Mouse (Mus musculus): Measurements from ENCODE around the gene Slc35g3. TPM values are rescaled to one million over a fixed set of nuclear protein-coding genes. Genes with fewer than 3 reads are reported as not detected.

The Slc35g3 gene
- not detected in 2 replicates for polyA plus RNA-seq (2015; fragmentation: Nextera tagmentation; extraction: Ambion mirVana)

- Histone ChIP-seq H3K9me3 (no peaks in the 10 kb centered on the region), H3K27ac (peak within 1 kb of the TSS; percentile 99; the same call in 1 of the 2 replicates), H3K4me3 (no peak within 1 kb of the TSS), H3K36me3 (no peaks in the 10 kb centered on the region), H3K9ac (no peak within 1 kb of the TSS; the same call in 1 of the 2 replicates), H3K4me2 (no peak within 1 kb of the TSS), H3K4me1 (peaks cover 34% of the 10 kb centered on the region), H3K27me3 (no peaks in the 10 kb centered on the region)
- ATAC-seq (ENCODE audit: insufficient number of reproducible peaks, insufficient read depth, low FRiP score, low TSS enrichment, low read depth), result no peak
- WGBS, result 75% methylated on average over 1 of the region's 1 CpGs
These were observed at the start of gene Slc35g3 for GRCm38 (mm10) chr11:69761868-69762267. Gene Slc35g3 (minus strand): TSS chr11:69761968.

GRCm38 (mm10) chr11:69810280-69810679 is 48.5 kb upstream of the Slc35g3 start:
- H3K27me3 ChIP-seq, result peaks cover 14% of the 10 kb centered on the region
- no peak overlapping the region for H3K4me2 ChIP-seq
- H3K9me3 ChIP-seq, result peaks cover 3% of the 10 kb centered on the region; the same call in 1 of the 2 replicates
- ATAC-seq (ENCODE audit: insufficient number of reproducible peaks, insufficient read depth, low FRiP score, low TSS enrichment, low read depth), result no peak
- no peak overlapping the region for H3K27ac ChIP-seq
- no peak overlapping the region for H3K4me3 ChIP-seq
- H3K9ac ChIP-seq, result no peak overlapping the region
- peaks cover 3% of the 10 kb centered on the region; the same call in 1 of the 2 replicates for H3K4me1 ChIP-seq
- H3K36me3 ChIP-seq, result no peaks in the 10 kb centered on the region

- 68% methylated on average over 2 of the region's 2 CpGs for WGBS
- no peak for ATAC-seq (ENCODE audit: insufficient number of reproducible peaks, insufficient read depth, low FRiP score, low TSS enrichment, low read depth)
- Histone ChIP-seq H3K36me3 (no peaks in the 10 kb centered on the region), H3K4me3 (no peak overlapping the region), H3K9me3 (peaks cover 3% of the 10 kb centered on the region; the same call in 1 of the 2 replicates), H3K9ac (no peak overlapping the region), H3K27me3 (peaks cover 28% of the 10 kb centered on the region), H3K4me2 (no peak overlapping the region), H3K4me1 (peaks cover 29% of the 10 kb centered on the region), H3K27ac (no peak overlapping the region)
These were observed 45.9 kb upstream of the Slc35g3 start for GRCm38 (mm10) chr11:69807641-69808040.

- H3K27me3 ChIP-seq, result peaks cover 39% of the 10 kb centered on the region
- H3K4me2 ChIP-seq, result no peak overlapping the region
- WGBS, result 81% methylated on average over 4 of the region's 4 CpGs
These were observed 44.6 kb upstream of the Slc35g3 start for GRCm38 (mm10) chr11:69806378-69806777.

GRCm38 (mm10) chr11:69804972-69805909 is 43.5 kb upstream of the Slc35g3 start, which contains the start of gene Tmem102:
Gene Tmem102 (minus strand): TSS chr11:69805624.
- Histone ChIP-seq H3K4me2 (peak within 1 kb of the TSS; percentile 98), H3K27ac (no peak within 1 kb of the TSS), H3K27me3 (peaks cover 40% of the 10 kb centered on the region), H3K4me3 (peak within 1 kb of the TSS; percentile 56), H3K9ac (peak within 1 kb of the TSS; percentile 49), H3K9me3 (peaks cover 3% of the 10 kb centered on the region; the same call in 1 of the 2 replicates), H3K36me3 (no peaks in the 10 kb centered on the region), H3K4me1 (peaks cover 53% of the 10 kb centered on the region)
- 4% methylated on average over 29 of the region's 29 CpGs for WGBS
- no peak for ATAC-seq (ENCODE audit: insufficient number of reproducible peaks, insufficient read depth, low FRiP score, low TSS enrichment, low read depth)

More at GRCm38 (mm10) chr11:69806378-69806777, 44.6 kb upstream of the Slc35g3 start:
- Histone ChIP-seq H3K4me1 (peaks cover 42% of the 10 kb centered on the region), H3K27ac (no peak overlapping the region), H3K9ac (no peak overlapping the region), H3K36me3 (no peaks in the 10 kb centered on the region), H3K4me3 (no peak overlapping the region), H3K9me3 (peaks cover 3% of the 10 kb centered on the region; the same call in 1 of the 2 replicates)
- no peak for ATAC-seq (ENCODE audit: insufficient number of reproducible peaks, insufficient read depth, low FRiP score, low TSS enrichment, low read depth)

- Histone ChIP-seq H3K27ac (no peak overlapping the region), H3K36me3 (no peaks in the 10 kb centered on the region), H3K4me3 (peak overlapping the region; percentile 56), H3K4me1 (peaks cover 59% of the 10 kb centered on the region), H3K27me3 (peaks cover 40% of the 10 kb centered on the region), H3K4me2 (peak overlapping the region; percentile 98), H3K9me3 (peaks cover 3% of the 10 kb centered on the region; the same call in 1 of the 2 replicates), H3K9ac (peak overlapping the region; percentile 49; the same call in 1 of the 2 replicates)
- WGBS, result 6% methylated on average over 12 of the region's 12 CpGs
- ATAC-seq (ENCODE audit: insufficient number of reproducible peaks, insufficient read depth, low FRiP score, low TSS enrichment, low read depth), result no peak
These were observed 42.8 kb upstream of the Slc35g3 start for GRCm38 (mm10) chr11:69804652-69804940.

- peaks cover 44% of the 10 kb centered on the region for H3K27me3 ChIP-seq
- H3K4me2 ChIP-seq, result peak overlapping the region; percentile 98
- peaks cover 65% of the 10 kb centered on the region for H3K4me1 ChIP-seq
- H3K36me3 ChIP-seq, result no peaks in the 10 kb centered on the region
- 0 out of 2 replicates have a peak overlapping the region, but pooled peaks have one; percentile 39 for H3K27ac ChIP-seq
- peak overlapping the region; percentile 74 for H3K9ac ChIP-seq
- H3K4me3 ChIP-seq, result peak overlapping the region; percentile 56
- H3K9me3 ChIP-seq, result peaks cover 3% of the 10 kb centered on the region; the same call in 1 of the 2 replicates
- under 1% methylated on average over 60 of the region's 60 CpGs for WGBS
- ATAC-seq (ENCODE audit: insufficient number of reproducible peaks, insufficient read depth, low FRiP score, low TSS enrichment, low read depth), result no peak
These were observed 42.3 kb upstream of the Slc35g3 start for GRCm38 (mm10) chr11:69803786-69804651.

GRCm38 (mm10) chr11:69803328-69803727 is 41.6 kb upstream of the Slc35g3 start:
- Histone ChIP-seq H3K36me3 (no peaks in the 10 kb centered on the region; the same call in 1 of the 2 replicates), H3K9ac (peak overlapping the region; percentile 74), H3K4me3 (peak overlapping the region; percentile 56), H3K9me3 (peaks cover 3% of the 10 kb centered on the region; the same call in 1 of the 2 replicates), H3K27ac (0 out of 2 replicates have a peak overlapping the region, but pooled peaks have one; percentile 39), H3K27me3 (peaks cover 46% of the 10 kb centered on the region), H3K4me1 (peaks cover 66% of the 10 kb centered on the region), H3K4me2 (peak overlapping the region; percentile 98)
- 2% methylated on average over 12 of the region's 12 CpGs for WGBS
- no peak for ATAC-seq (ENCODE audit: insufficient number of reproducible peaks, insufficient read depth, low FRiP score, low TSS enrichment, low read depth)

GRCm38 (mm10) chr11:69802648-69803105 is 40.9 kb upstream of the Slc35g3 start:
- peaks cover 3% of the 10 kb centered on the region; the same call in 1 of the 2 replicates for H3K9me3 ChIP-seq
- under 1% methylated on average over 33 of the region's 33 CpGs for WGBS
- peak overlapping the region; percentile 74 for H3K9ac ChIP-seq
- peak overlapping the region; percentile 98 for H3K4me2 ChIP-seq
- H3K4me1 ChIP-seq, result peaks cover 66% of the 10 kb centered on the region
- peak; percentile 23 for ATAC-seq (ENCODE audit: insufficient number of reproducible peaks, insufficient read depth, low FRiP score, low TSS enrichment, low read depth)
- peaks cover 53% of the 10 kb centered on the region for H3K27me3 ChIP-seq
- H3K36me3 ChIP-seq, result no peaks in the 10 kb centered on the region; the same call in 1 of the 2 replicates
- H3K27ac ChIP-seq, result peak overlapping the region; percentile 68
- peak overlapping the region; percentile 56 for H3K4me3 ChIP-seq

GRCm38 (mm10) chr11:69801379-69801977 is 39.7 kb upstream of the Slc35g3 start, which contains the start of gene Fgf11:
Gene Fgf11 (minus strand): TSS chr11:69801857.
- peak within 1 kb of the TSS; percentile 79 for H3K9ac ChIP-seq
- H3K27ac ChIP-seq, result peak within 1 kb of the TSS; percentile 75
- peak within 1 kb of the TSS; percentile 98 for H3K4me2 ChIP-seq
- H3K4me3 ChIP-seq, result peak within 1 kb of the TSS; percentile 56
- no peak for ATAC-seq (ENCODE audit: insufficient number of reproducible peaks, insufficient read depth, low FRiP score, low TSS enrichment, low read depth)
- H3K9me3 ChIP-seq, result peaks cover 2% of the 10 kb centered on the region; the same call in 1 of the 2 replicates
- WGBS, result 2% methylated on average over 33 of the region's 33 CpGs
- peaks cover 66% of the 10 kb centered on the region for H3K4me1 ChIP-seq
- no peaks in the 10 kb centered on the region; the same call in 1 of the 2 replicates for H3K36me3 ChIP-seq
- H3K27me3 ChIP-seq, result peaks cover 63% of the 10 kb centered on the region
